Mouse (Mus musculus): ENCODE data around the gene Mob3b.

The Mob3b gene

GRCm38 (mm10) chr4:35065075-35065838 lies 92.0 kb downstream of the Mob3b start:
- no peak for DNase-seq (ENCODE audit: low spot score in 2 of 2)

- DNase-seq (ENCODE audit: low spot score in 2 of 2): no peak
Observed at GRCm38 (mm10) chr4:35063146-35063719, 94.1 kb downstream of the Mob3b start.

- DNase-seq (ENCODE audit: low spot score in 2 of 2): no peak
Observed at GRCm38 (mm10) chr4:35060964-35061363, 96.3 kb downstream of the Mob3b start.

- DNase-seq (ENCODE audit: low spot score in 2 of 2): no peak
Observed at GRCm38 (mm10) chr4:35060401-35060800, 96.9 kb downstream of the Mob3b start.

GRCm38 (mm10) chr4:35054362-35054761 lies 102.9 kb downstream of the Mob3b start:
- no peak for DNase-seq (ENCODE audit: low spot score in 2 of 2)

GRCm38 (mm10) chr4:35052174-35052942 lies 104.9 kb downstream of the Mob3b start:
- no peak for DNase-seq (ENCODE audit: low spot score in 2 of 2)

- DNase-seq (ENCODE audit: low spot score in 2 of 2): no peak
Observed at GRCm38 (mm10) chr4:35051152-35051551, 106.1 kb downstream of the Mob3b start.

- DNase-seq (ENCODE audit: low spot score in 2 of 2): no peak
Observed at GRCm38 (mm10) chr4:35049742-35050058, 107.6 kb downstream of the Mob3b start.

GRCm38 (mm10) chr4:35049036-35049741 lies 108.1 kb downstream of the Mob3b start:
- no peak for DNase-seq (ENCODE audit: low spot score in 2 of 2)

GRCm38 (mm10) chr4:35040896-35041295 lies 116.4 kb downstream of the Mob3b start:
- no peak for DNase-seq (ENCODE audit: low spot score in 2 of 2)

- DNase-seq (ENCODE audit: low spot score in 2 of 2): no peak
Observed at GRCm38 (mm10) chr4:35040306-35040705, 117.0 kb downstream of the Mob3b start.

GRCm38 (mm10) chr4:35037824-35038223 lies 119.5 kb downstream of the Mob3b start:
- DNase-seq (ENCODE audit: low spot score in 2 of 2): no peak

GRCm38 (mm10) chr4:35034504-35035290 lies 122.6 kb downstream of the Mob3b start:
- no peak for DNase-seq (ENCODE audit: low spot score in 2 of 2)

- DNase-seq (ENCODE audit: low spot score in 2 of 2): no peak
Observed at GRCm38 (mm10) chr4:35032758-35033157, 124.5 kb downstream of the Mob3b start.

GRCm38 (mm10) chr4:35031623-35032022 lies 125.7 kb downstream of the Mob3b start:
- DNase-seq (ENCODE audit: low spot score in 2 of 2): no peak

GRCm38 (mm10) chr4:35031141-35031540 lies 126.1 kb downstream of the Mob3b start:
- no peak for DNase-seq (ENCODE audit: low spot score in 2 of 2)

GRCm38 (mm10) chr4:35018416-35018815 lies 138.9 kb downstream of the Mob3b start:
- DNase-seq (ENCODE audit: low spot score in 2 of 2): no peak

- DNase-seq (ENCODE audit: low spot score in 2 of 2): no peak
Observed at GRCm38 (mm10) chr4:35012401-35013307, 144.6 kb downstream of the Mob3b start.

GRCm38 (mm10) chr4:35006541-35007260 lies 150.6 kb downstream of the Mob3b start:
- DNase-seq (ENCODE audit: low spot score in 2 of 2): no peak

- DNase-seq (ENCODE audit: low spot score in 2 of 2): no peak
Observed at GRCm38 (mm10) chr4:35006056-35006455, 151.2 kb downstream of the Mob3b start.

Data from spleen, postnatal 10 days (tissue).